Comparison of ENCODE assay signal across 21 mouse cellular contexts in the genomic region with DNA sequence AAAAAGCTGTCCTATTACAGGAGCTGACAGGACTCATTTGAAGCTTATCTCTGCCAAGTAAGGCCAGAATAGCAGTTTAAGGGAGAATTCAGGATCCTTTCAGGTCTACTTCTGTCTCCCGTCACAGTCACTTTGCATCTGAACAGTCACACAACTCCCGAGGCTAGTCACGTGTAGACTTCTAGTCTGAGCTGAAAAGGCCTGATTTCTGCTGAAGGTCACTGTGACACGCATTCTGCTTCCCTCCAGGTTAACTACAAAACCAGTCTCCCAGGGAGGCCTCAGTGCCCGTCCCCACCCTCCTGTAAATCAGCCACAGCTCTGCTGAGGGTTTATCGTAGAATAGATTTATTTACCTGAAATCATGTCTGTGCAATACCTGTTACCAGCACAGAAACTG. TPM values are rescaled to one million over a fixed set of nuclear protein-coding genes. Genes with fewer than 3 reads are reported as not detected.
DNase-seq lines count a peak whose midpoint lies in the region; ATAC-seq and TF ChIP-seq lines count a peak whose summit lies in the region.
"Had no signal": no experiment of that assay in that cellular context is flagged by ENCODE, and none has a peak within 500 bp of the region (broad histone marks: within the 10 kb centered on the region; RNA-seq: fewer than 3 reads in every experiment).

No protein-coding gene starts in this region.

- in situ Hi-C loops in ES-E14 (cut with MboI; ENCODE audit: low sequenced_read_pairs in 2 of 2, unreplicated experiment in 2 of 2) = loop anchor here in 1 of 2 experiments (25.0 kb wide), 1 partner anchor 1959 kb away; no protein-coding TSS in a partner anchor

- no peaks in the 10 kb centered on the region for H3K9me3 ChIP-seq in embryonic facial prominence, embryonic 15.5 days (replicated peaks)
- H3K9me3 ChIP-seq in embryonic facial prominence, embryonic 10.5 days = no peaks in the 10 kb centered on the region
- no peaks in the 10 kb centered on the region for H3K9me3 ChIP-seq in heart, embryonic 16.5 days (replicated peaks; ENCODE audit: control insufficient read depth, low read length)
- no peaks in the 10 kb centered on the region for H3K9me3 ChIP-seq in kidney, embryonic 14.5 days (ENCODE audit: control insufficient read depth, low read length)
- H3K9me3 ChIP-seq in ES-E14 (ENCODE audit: control insufficient read depth, insufficient read depth, low read depth, low read length) = no peaks in the 10 kb centered on the region
- H3K9me3 ChIP-seq: forebrain, embryonic 12.5 days; hindbrain, embryonic 12.5 days; kidney, embryonic 15.5 days; midbrain, embryonic 12.5 days had no signal

- 0 out of 2 replicates have a peak overlapping the region, but pooled peaks have one; percentile 5 for H3K27ac ChIP-seq in embryonic facial prominence, embryonic 15.5 days (replicated peaks)
- H3K27ac ChIP-seq in embryonic facial prominence, embryonic 10.5 days (replicated peaks) = no peak overlapping the region
- H3K27ac ChIP-seq in heart, embryonic 16.5 days (ENCODE audit: low read length) = peak overlapping the region; percentile 10
- no peak overlapping the region for H3K27ac ChIP-seq in kidney, embryonic 14.5 days (ENCODE audit: low read depth, low read length)
- peak overlapping the region; percentile 88 for H3K27ac ChIP-seq in ES-E14 (ENCODE audit: insufficient read depth, low read depth, low read length, poor library complexity, severe bottlenecking)
- H3K27ac ChIP-seq: forebrain, embryonic 12.5 days; gastrocnemius, adult 2 months; hindbrain, embryonic 12.5 days; left cerebral cortex, adult 2 months; midbrain, embryonic 12.5 days had no signal

- H3K4me1 ChIP-seq in embryonic facial prominence, embryonic 15.5 days = no peaks in the 10 kb centered on the region
- H3K4me1 ChIP-seq in embryonic facial prominence, embryonic 10.5 days = peaks cover 4% of the 10 kb centered on the region
- peaks cover 4% of the 10 kb centered on the region; the same call in 1 of the 2 replicates for H3K4me1 ChIP-seq in heart, embryonic 16.5 days (ENCODE audit: control insufficient read depth, insufficient read depth, low read length)
- H3K4me1 ChIP-seq in kidney, embryonic 14.5 days (ENCODE audit: control insufficient read depth, insufficient read depth, low read length) = no peaks in the 10 kb centered on the region
- H3K4me1 ChIP-seq in ES-E14 (ENCODE audit: control insufficient read depth in 2 of 2, insufficient read depth in 2 of 2, low read length in 2 of 2, poor library complexity in 1 of 2) = peaks cover 17 to 32% of the 10 kb centered on the region in 2 experiments
- H3K4me1 ChIP-seq: forebrain, embryonic 12.5 days; kidney, embryonic 15.5 days had no signal

- no peak overlapping the region for H3K4me2 ChIP-seq in embryonic facial prominence, embryonic 15.5 days (replicated peaks)
- H3K4me2 ChIP-seq in heart, embryonic 16.5 days (ENCODE audit: low read depth, low read length) = no peak overlapping the region
- no peak overlapping the region for H3K4me2 ChIP-seq in kidney, embryonic 14.5 days (replicated peaks; ENCODE audit: low read depth, low read length)
- H3K4me2 ChIP-seq: forebrain, embryonic 12.5 days; hindbrain, embryonic 12.5 days; kidney, embryonic 15.5 days; midbrain, embryonic 12.5 days had no signal

- H3K4me3 ChIP-seq in embryonic facial prominence, embryonic 15.5 days (replicated peaks) = no peak overlapping the region
- no peak overlapping the region for H3K4me3 ChIP-seq in embryonic facial prominence, embryonic 10.5 days
- H3K4me3 ChIP-seq in heart, embryonic 16.5 days (ENCODE audit: low read length) = no peak overlapping the region
- H3K4me3 ChIP-seq in kidney, embryonic 14.5 days (ENCODE audit: low read length) = no peak overlapping the region
- no peak overlapping the region for H3K4me3 ChIP-seq in ES-E14 (ENCODE audit: insufficient read depth in 1 of 2, low read depth in 1 of 2, low read length in 2 of 2, poor library complexity in 1 of 2, severe bottlenecking in 1 of 2)
- H3K4me3 ChIP-seq: forebrain, embryonic 12.5 days; gastrocnemius, adult 2 months; hindbrain, embryonic 12.5 days; kidney, embryonic 15.5 days; left cerebral cortex, adult 2 months; midbrain, embryonic 12.5 days had no signal

- no peak overlapping the region for H3K9ac ChIP-seq in embryonic facial prominence, embryonic 15.5 days
- H3K9ac ChIP-seq in heart, embryonic 16.5 days (ENCODE audit: low read length) = no peak overlapping the region
- H3K9ac ChIP-seq in kidney, embryonic 14.5 days (ENCODE audit: low read depth, low read length) = no peak overlapping the region
- no peak overlapping the region for H3K9ac ChIP-seq in ES-E14 (ENCODE audit: insufficient read depth, low read depth, low read length, poor library complexity, severe bottlenecking)
- H3K9ac ChIP-seq: forebrain, embryonic 12.5 days; hindbrain, embryonic 12.5 days; kidney, embryonic 15.5 days; midbrain, embryonic 12.5 days had no signal

- DNase-seq in embryonic facial prominence, embryonic 10.5 days (ENCODE audit: low spot score) = no peak
- DNase-seq in heart, adult 11 months = no peak
- DNase-seq in kidney, postnatal 36 days = peak; percentile 35 to 36
- peak; percentile 84 for DNase-seq in ES-E14 (ENCODE audit: low read depth, low spot score)
- DNase-seq in c-Kit-positive CD71-positive TER-119-positive erythroid progenitor cells, embryonic 14.5 days (ENCODE audit: low spot score) = no peak
- DNase-seq: adrenal gland, postnatal 36 days; cerebellum, adult 2 months; gastrocnemius, adult 2 months; layer of hippocampus, adult 9-11 months; left cerebral cortex, postnatal 4 days; liver; lung, postnatal 10 days; thymus, postnatal 25 days had no signal

- peaks cover 62% of the 10 kb centered on the region for H3K36me3 ChIP-seq in embryonic facial prominence, embryonic 15.5 days
- peaks cover 88% of the 10 kb centered on the region for H3K36me3 ChIP-seq in embryonic facial prominence, embryonic 10.5 days (replicated peaks)
- H3K36me3 ChIP-seq in heart, embryonic 16.5 days (ENCODE audit: control insufficient read depth, insufficient read depth) = peaks cover 52% of the 10 kb centered on the region
- H3K36me3 ChIP-seq in kidney, embryonic 14.5 days (ENCODE audit: control insufficient read depth, insufficient read depth, low read length) = peaks cover 69% of the 10 kb centered on the region
- peaks cover 46% of the 10 kb centered on the region for H3K36me3 ChIP-seq in ES-E14 (ENCODE audit: control insufficient read depth, insufficient read depth, low read length, poor library complexity, severe bottlenecking)

- no peaks in the 10 kb centered on the region for H3K27me3 ChIP-seq in embryonic facial prominence, embryonic 15.5 days
- no peaks in the 10 kb centered on the region for H3K27me3 ChIP-seq in embryonic facial prominence, embryonic 10.5 days (replicated peaks; ENCODE audit: low read depth, poor library complexity, severe bottlenecking)
- no peaks in the 10 kb centered on the region for H3K27me3 ChIP-seq in heart, embryonic 16.5 days (ENCODE audit: control insufficient read depth, insufficient read depth, low read length)
- H3K27me3 ChIP-seq in kidney, embryonic 14.5 days (ENCODE audit: control insufficient read depth, insufficient read depth, low read length) = no peaks in the 10 kb centered on the region
- H3K27me3 ChIP-seq: forebrain, embryonic 12.5 days; hindbrain, embryonic 12.5 days; kidney, embryonic 15.5 days; midbrain, embryonic 12.5 days had no signal

- no peak for ATAC-seq in embryonic facial prominence, embryonic 15.5 days (ENCODE audit: insufficient number of reproducible peaks, low FRiP score, low TSS enrichment, low read depth)
- no peak for ATAC-seq in heart, embryonic 16.5 days (replicated peaks; ENCODE audit: extremely low read depth, insufficient read depth, low FRiP score)
- ATAC-seq in kidney, embryonic 14.5 days (ENCODE audit: low FRiP score, low TSS enrichment) = no peak

- WGBS in embryonic facial prominence, embryonic 15.5 days = 84% methylated on average over 6 of the region's 6 CpGs
- 83% methylated on average over 6 of the region's 6 CpGs for WGBS in embryonic facial prominence, embryonic 10.5 days
- 53% methylated on average over 6 of the region's 6 CpGs for WGBS in heart, embryonic 16.5 days
- WGBS in kidney, embryonic 14.5 days = 79% methylated on average over 6 of the region's 6 CpGs

TF ChIP-seq in ES-E14, 5 proteins besides CTCF, POLR2A, EP300 and RAD21:
- TF ChIP-seq ZNF384 (IDR thresholded peaks at IDR 0.05; ENCODE audit: low read depth, low read length) (no peak), CHD2 (IDR thresholded peaks at IDR 0.05; ENCODE audit: low read depth, low read length) (no peak), MAFK (IDR thresholded peaks at IDR 0.05; ENCODE audit: insufficient read depth, low read depth, low read length) (no peak), ZC3H11A (IDR thresholded peaks at IDR 0.05; ENCODE audit: borderline replicate concordance, low read depth, low read length) (no peak), HCFC1 (IDR thresholded peaks at IDR 0.05; ENCODE audit: borderline replicate concordance, insufficient read depth, low read length) (no peak)
TF ChIP-seq in ES-E14: peak in this region for 0.

RNA-seq across cellular contexts. Expression of a gene that starts 31.7 kb away (rescaled TPM):
- polyA plus RNA-seq in embryonic facial prominence, embryonic 15.5 days (2015; fragmentation: Nextera tagmentation; extraction: Ambion mirVana) = 42.4 and 42.6 TPM in 2 replicates
- 60.4 and 63.2 TPM in 2 replicates for polyA plus RNA-seq in embryonic facial prominence, embryonic 10.5 days (2016; fragmentation: Nextera tagmentation; extraction: Ambion mirVana)
- polyA plus RNA-seq in heart, embryonic 16.5 days (2015; fragmentation: Nextera tagmentation; extraction: Ambion mirVana) = 39.4 and 40.2 TPM in 2 replicates
- polyA plus RNA-seq in kidney, embryonic 14.5 days (2014; fragmentation: Nextera tagmentation; extraction: Ambion mirVana) = 29.1 and 32.5 TPM in 2 replicates
- 51.8 and 63.2 TPM in 2 replicates for total RNA-seq in ES-E14 (2012; rRNA removed)

RNA-seq across cellular contexts. Expression of a gene that starts 48.8 kb away (rescaled TPM):
- polyA plus RNA-seq in embryonic facial prominence, embryonic 15.5 days (2015; fragmentation: Nextera tagmentation; extraction: Ambion mirVana) = 34.8 and 38.1 TPM in 2 replicates
- polyA plus RNA-seq in embryonic facial prominence, embryonic 10.5 days (2016; fragmentation: Nextera tagmentation; extraction: Ambion mirVana) = 35.3 and 38.1 TPM in 2 replicates
- polyA plus RNA-seq in heart, embryonic 16.5 days (2015; fragmentation: Nextera tagmentation; extraction: Ambion mirVana) = 306 and 316 TPM in 2 replicates
- polyA plus RNA-seq in kidney, embryonic 14.5 days (2014; fragmentation: Nextera tagmentation; extraction: Ambion mirVana) = 30.3 and 53.2 TPM in 2 replicates
- total RNA-seq in ES-E14 (2012; rRNA removed) = 372 and 457 TPM in 2 replicates

Comparison
In these comparisons a context has a peak if more than half of its experiments do, and no peak if none do; other contexts are left out.
1. H3K27ac ChIP-seq: peak in embryonic facial prominence, embryonic 15.5 days (single experiment), heart, embryonic 16.5 days (single experiment) and ES-E14 (single experiment); none in embryonic facial prominence, embryonic 10.5 days (single experiment) and kidney, embryonic 14.5 days (single experiment).
2. DNase-seq: peak in kidney, postnatal 36 days (2 of 2) and ES-E14 (single experiment); none in embryonic facial prominence, embryonic 10.5 days (single experiment), heart, adult 11 months (single experiment) and c-Kit-positive CD71-positive TER-119-positive erythroid progenitor cells, embryonic 14.5 days (single experiment).